Mouse (Mus musculus) cerebellum, postnatal 25 days (tissue): ENCODE data around the gene Olfr986.

ENCODE experiments used
- DNase-seq, 2 experiments: peaks; one replicate each; pipeline ENCODE4 v3.0.0; 2021; ENCODE audit warnings: mixed read lengths in 2 of 2

Olfr986 gene

DNA sequence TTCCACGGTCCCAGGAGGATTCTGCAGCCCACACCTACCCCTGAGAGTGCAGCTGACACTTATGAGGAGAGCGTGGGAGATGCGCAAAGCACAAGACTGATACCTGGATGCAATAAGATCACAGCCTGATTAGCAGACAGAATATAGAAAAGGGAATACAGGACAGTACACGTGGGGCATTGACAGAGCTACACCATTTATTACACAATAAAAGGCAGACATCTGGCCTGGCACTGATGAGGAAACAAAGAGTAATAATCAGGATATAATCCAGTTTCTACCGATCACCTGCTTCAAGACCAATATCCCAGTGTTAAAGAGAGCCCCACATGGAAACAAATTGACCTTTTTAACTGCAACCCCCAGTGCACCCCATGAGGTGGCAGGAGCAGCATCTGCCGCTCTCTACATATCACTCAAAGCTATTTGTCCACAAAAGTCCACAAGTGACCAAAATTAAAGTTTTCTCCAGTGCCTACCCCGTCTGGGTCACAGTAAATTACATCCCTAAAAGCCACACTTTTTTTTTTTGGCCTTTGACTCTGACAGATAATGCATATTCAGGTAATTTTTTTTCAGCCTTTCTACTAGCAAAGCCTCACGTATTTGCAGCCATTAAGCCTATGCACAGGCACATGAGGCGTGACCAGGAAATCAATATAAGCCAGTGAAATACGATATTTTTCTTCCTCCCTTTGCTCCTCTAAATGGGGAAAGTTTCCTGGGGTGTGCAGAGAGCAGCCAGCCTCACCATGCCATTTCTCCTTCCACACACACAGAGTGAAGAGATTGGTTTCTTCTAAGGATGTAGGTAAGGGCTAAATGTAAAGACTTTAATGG, 53.7 kb downstream of the Olfr986 start:
- DNase-seq = no peak

DNA sequence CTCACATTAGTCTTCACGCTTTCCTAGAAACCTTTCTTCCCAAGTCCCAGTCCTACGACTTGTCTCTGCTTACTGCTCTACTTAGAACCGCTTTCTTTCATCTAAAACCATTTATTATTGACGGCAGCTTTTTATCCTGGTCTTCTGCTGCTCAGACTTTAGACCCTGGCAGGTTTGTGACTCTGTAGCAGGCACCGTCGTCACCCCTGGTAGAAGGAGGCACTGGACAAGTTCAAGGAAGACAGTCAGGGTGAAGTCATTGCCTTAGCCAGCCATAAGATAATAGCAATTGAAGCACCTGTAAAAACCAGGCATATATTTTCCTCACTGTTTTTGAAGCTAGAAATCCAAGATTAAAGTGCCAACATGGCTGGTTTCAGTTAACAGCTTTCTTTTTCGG, 54.5 kb downstream of the Olfr986 start:
- no peak for DNase-seq
